Comparison of ENCODE assay signal across 10 mouse cellular contexts in genomic region chr15:26673239-26673859, GRCm38 (mm10).
DNase-seq lines count a peak whose midpoint lies in the region; ATAC-seq lines count a peak whose summit lies in the region.
"Had no signal": no experiment of that assay in that cellular context is flagged by ENCODE, and none has a peak within 500 bp of the region (broad histone marks: within the 10 kb centered on the region; RNA-seq: fewer than 3 reads in every experiment).

No protein-coding gene starts in this region.

- H3K27me3 ChIP-seq in forebrain, embryonic 16.5 days (replicated peaks; ENCODE audit: control insufficient read depth, insufficient read depth, low read length), result no peaks in the 10 kb centered on the region; the same call in 1 of the 2 replicates

- peak; percentile 21 for DNase-seq in heart, postnatal 4 days
- no peak for DNase-seq in heart, adult 9 months (ENCODE audit: low spot score in 2 of 2)
- DNase-seq in right cerebral cortex, adult 18-20 months, result peak; percentile 5
- DNase-seq in right cerebral cortex, postnatal 25 days, result no peak
- DNase-seq in ovary, postnatal 36 days (ENCODE audit: low spot score), result peak; percentile 5
- DNase-seq in spleen, postnatal 4 days (ENCODE audit: low spot score in 2 of 2), result no peak
- DNase-seq in layer of hippocampus, adult 8-10 months (ENCODE audit: low spot score in 2 of 2), result no peak

- H3K36me3 ChIP-seq in forebrain, embryonic 16.5 days (ENCODE audit: control insufficient read depth, insufficient read depth), result no peaks in the 10 kb centered on the region
- H3K36me3 ChIP-seq: G1E had no signal

- no peak overlapping the region for H3K27ac ChIP-seq in forebrain, embryonic 16.5 days (ENCODE audit: low read length)
- H3K27ac ChIP-seq: macrophage had no signal

- no peak overlapping the region for H3K9ac ChIP-seq in forebrain, embryonic 16.5 days (replicated peaks; ENCODE audit: low read depth, low read length)

- peak; percentile 70 for ATAC-seq in forebrain, embryonic 16.5 days

- no peaks in the 10 kb centered on the region for H3K9me3 ChIP-seq in forebrain, embryonic 16.5 days (ENCODE audit: control insufficient read depth, low read length)
- H3K9me3 ChIP-seq: G1E had no signal

- 34% methylated on average over 5 of the region's 5 CpGs for WGBS in forebrain, embryonic 16.5 days

- no peak overlapping the region for H3K4me2 ChIP-seq in forebrain, embryonic 16.5 days (ENCODE audit: low read length)

- H3K4me1 ChIP-seq in forebrain, embryonic 16.5 days (replicated peaks; ENCODE audit: control insufficient read depth, insufficient read depth, low read length), result peaks cover 5% of the 10 kb centered on the region; the same call in 1 of the 2 replicates

- no peak overlapping the region for H3K4me3 ChIP-seq in forebrain, embryonic 16.5 days (replicated peaks; ENCODE audit: low read length)

Comparison
In these comparisons a context has a peak if more than half of its experiments do, and no peak if none do; other contexts are left out.
1. DNase-seq: peak in heart, postnatal 4 days (single experiment), right cerebral cortex, adult 18-20 months (single experiment) and ovary, postnatal 36 days (single experiment); none in heart, adult 9 months (0 of 2), right cerebral cortex, postnatal 25 days (single experiment), spleen, postnatal 4 days (0 of 2) and layer of hippocampus, adult 8-10 months (0 of 2).